Comparison of ENCODE assay signal across 17 mouse cellular contexts in genomic region chr7:101066650-101067346, GRCm38 (mm10). TPM values are rescaled to one million over a fixed set of nuclear protein-coding genes. Genes with fewer than 3 reads are reported as not detected.
A peak's percentile ranks its signal among the peaks of the same experiment; 100 is the strongest.
DNase-seq lines count a peak whose midpoint lies in the region; ATAC-seq lines count a peak whose summit lies in the region.
"Had no signal": no experiment of that assay in that cellular context is flagged by ENCODE, and none has a peak within 500 bp of the region (broad histone marks: within the 10 kb centered on the region; RNA-seq: fewer than 3 reads in every experiment).

No protein-coding gene starts in this region.

- no peak overlapping the region for H3K4me2 ChIP-seq in heart, embryonic 12.5 days
- no peak overlapping the region for H3K4me2 ChIP-seq in midbrain, embryonic 15.5 days
- H3K4me2 ChIP-seq: embryonic facial prominence, embryonic 13.5 days; heart, embryonic 13.5 days; hindbrain, embryonic 15.5 days; limb, embryonic 13.5 days had no signal

- H3K79me2 ChIP-seq in macrophage (ENCODE audit: inconsistent target): no peaks in the 10 kb centered on the region

- DNase-seq in heart, adult 11 months: peak; percentile 96
- DNase-seq in 3134 (ENCODE audit: extremely low read depth, insufficient read length, low spot score): peak; percentile 34
- peak; percentile 65 for DNase-seq in adipocyte (ENCODE audit: low spot score)
- DNase-seq in thymus, postnatal 14 days: no peak
- DNase-seq in layer of hippocampus, adult 11-12 months (ENCODE audit: low spot score): no peak
- DNase-seq: cerebellum, postnatal 25 days; right cerebral cortex, postnatal 14 days had no signal

- H3K9me3 ChIP-seq in heart, embryonic 12.5 days (replicated peaks): no peaks in the 10 kb centered on the region
- H3K9me3 ChIP-seq in midbrain, embryonic 15.5 days: no peaks in the 10 kb centered on the region
- H3K9me3 ChIP-seq: embryonic facial prominence, embryonic 13.5 days; heart, embryonic 13.5 days; hindbrain, embryonic 15.5 days; limb, embryonic 13.5 days had no signal

- no peaks in the 10 kb centered on the region for H3K27me3 ChIP-seq in heart, embryonic 12.5 days (replicated peaks)
- no peaks in the 10 kb centered on the region for H3K27me3 ChIP-seq in midbrain, embryonic 15.5 days (replicated peaks)
- H3K27me3 ChIP-seq: embryonic facial prominence, embryonic 13.5 days; heart, embryonic 13.5 days; hindbrain, embryonic 15.5 days; limb, embryonic 13.5 days; Patski had no signal

- H3K9ac ChIP-seq in heart, embryonic 12.5 days: no peak overlapping the region
- no peak overlapping the region for H3K9ac ChIP-seq in midbrain, embryonic 15.5 days
- H3K9ac ChIP-seq: embryonic facial prominence, embryonic 13.5 days; heart, embryonic 13.5 days; hindbrain, embryonic 15.5 days; limb, embryonic 13.5 days had no signal

- WGBS in heart, embryonic 12.5 days: 78% methylated on average over 3 of the region's 3 CpGs
- 30% methylated on average over 3 of the region's 3 CpGs for WGBS in macrophage (ENCODE audit: missing documents)
- 82% methylated on average over 3 of the region's 3 CpGs for WGBS in midbrain, embryonic 15.5 days

- no peak overlapping the region for H3K27ac ChIP-seq in heart, embryonic 12.5 days (ENCODE audit: poor library complexity, severe bottlenecking)
- H3K27ac ChIP-seq in macrophage: peak overlapping the region; percentile 33
- H3K27ac ChIP-seq in midbrain, embryonic 15.5 days: no peak overlapping the region
- H3K27ac ChIP-seq: embryonic facial prominence, embryonic 13.5 days; heart, embryonic 13.5 days; hindbrain, embryonic 15.5 days; kidney, postnatal 0 days; limb, embryonic 13.5 days had no signal

- no peak for ATAC-seq in heart, embryonic 12.5 days (ENCODE audit: insufficient number of reproducible peaks, low FRiP score)
- ATAC-seq in midbrain, embryonic 15.5 days (replicated peaks): no peak
- ATAC-seq: CD4-positive, CD25-positive, alpha-beta regulatory T cell, adult 4 months; Patski had no signal

- H3K4me1 ChIP-seq in heart, embryonic 12.5 days (replicated peaks): peaks cover 18% of the 10 kb centered on the region
- H3K4me1 ChIP-seq in midbrain, embryonic 15.5 days: peaks cover under 1% of the 10 kb centered on the region; the same call in 1 of the 2 replicates
- H3K4me1 ChIP-seq: hindbrain, embryonic 15.5 days had no signal

- H3K36me3 ChIP-seq in heart, embryonic 12.5 days: no peaks in the 10 kb centered on the region
- no peaks in the 10 kb centered on the region for H3K36me3 ChIP-seq in macrophage (ENCODE audit: inconsistent target)
- H3K36me3 ChIP-seq in midbrain, embryonic 15.5 days (replicated peaks): no peaks in the 10 kb centered on the region
- H3K36me3 ChIP-seq: embryonic facial prominence, embryonic 13.5 days; heart, embryonic 13.5 days; hindbrain, embryonic 15.5 days; limb, embryonic 13.5 days had no signal

- no peak overlapping the region for H3K4me3 ChIP-seq in heart, embryonic 12.5 days
- no peak overlapping the region for H3K4me3 ChIP-seq in macrophage (ENCODE audit: inconsistent target)
- no peak overlapping the region for H3K4me3 ChIP-seq in midbrain, embryonic 15.5 days
- H3K4me3 ChIP-seq: embryonic facial prominence, embryonic 13.5 days; heart, embryonic 13.5 days; hindbrain, embryonic 15.5 days; limb, embryonic 13.5 days had no signal

RNA-seq across cellular contexts. Expression of gene Fchsd2, which starts 25.9 kb away (rescaled TPM):
- 18.4 and 18.7 TPM in 2 replicates for polyA plus RNA-seq in heart, embryonic 12.5 days (2016; fragmentation: Nextera tagmentation; extraction: Ambion mirVana)
- total RNA-seq in macrophage (2018; cell fraction: chromatin; rRNA removed): 1,000 to 10,000 TPM in 11 of 26 experiments, 100 to 1,000 TPM in 15; 302 to 5,659 (median 714) TPM
- total RNA-seq in macrophage (2018; cell fraction: cytosol; rRNA removed): 100 to 1,000 TPM in 4 of 26 experiments, 10 to 100 TPM in 22; 37.3 to 238 (median 64.3) TPM
- total RNA-seq in macrophage (2018; cell fraction: nucleus; rRNA removed): 1,000 to 10,000 TPM in 7 of 26 experiments, 100 to 1,000 TPM in 19; 113 to 3,470 (median 457) TPM
- polyA plus RNA-seq in macrophage (2018): 39.2 to 50.7 TPM (median 43.9 TPM) in 3 replicates
- 41.7 and 46.2 TPM in 2 replicates for polyA plus RNA-seq in midbrain, embryonic 15.5 days (2015; fragmentation: Nextera tagmentation; extraction: Ambion mirVana)

RNA-seq across cellular contexts. Expression of gene P2ry2, which starts 54.1 kb away (rescaled TPM):
- 1.1 and 1.2 TPM in 2 replicates for polyA plus RNA-seq in heart, embryonic 12.5 days (2016; fragmentation: Nextera tagmentation; extraction: Ambion mirVana)
- 100 to 1,000 TPM in 9 of 26 experiments, 10 to 100 TPM in 17; 15.2 to 495 (median 73.8) TPM for total RNA-seq in macrophage (2018; cell fraction: chromatin; rRNA removed)
- total RNA-seq in macrophage (2018; cell fraction: cytosol; rRNA removed): 100 to 1,000 TPM in 2 of 26 experiments, 10 to 100 TPM in 17, 1 to 10 TPM in 7; 5.8 to 162 (median 14.2) TPM
- 100 to 1,000 TPM in 8 of 26 experiments, 10 to 100 TPM in 18; 12.4 to 280 (median 55.0) TPM for total RNA-seq in macrophage (2018; cell fraction: nucleus; rRNA removed)
- 8.0 to 11.7 TPM (median 9.1 TPM) in 3 replicates for polyA plus RNA-seq in macrophage (2018)
- polyA plus RNA-seq in midbrain, embryonic 15.5 days (2015; fragmentation: Nextera tagmentation; extraction: Ambion mirVana): 0.13 and 0.17 TPM in 2 replicates
- polyA plus RNA-seq: CD4-positive, CD25-positive, alpha-beta regulatory T cell, adult 4 months had no signal

Comparison
In these comparisons a context has a peak if more than half of its experiments do, and no peak if none do; other contexts are left out.
1. DNase-seq: peak in heart, adult 11 months (single experiment), 3134 (single experiment) and adipocyte (single experiment); none in thymus, postnatal 14 days (single experiment) and layer of hippocampus, adult 11-12 months (single experiment).